Mouse (Mus musculus) limb, embryonic 11.5 days (tissue): ENCODE measurements at regions not wholly inside any gene's neighbourhood (a gene's known extent, or its start where the extent isn't known, plus 50 kb on each side); places are given as distances from the start of the nearest gene placed in this dataset.

Experiments used
- ATAC-seq: fragments of 200-750 bp; cut with Nextera tagmentation; 2 replicates; pipeline ENCODE4 v1.8.0; 2017; ENCODE audit warnings: low read depth; ENCODE audit not compliant: insufficient number of reproducible peaks, low FRiP score, low TSS enrichment
- DNase-seq: peaks from one replicate; pipeline ENCODE4 v3.0.0-alpha.2; 2015; ENCODE audit warnings: low spot score
- H3K27ac ChIP-seq: fragments of 300-500 bp; sonication (generic); replicated peaks from 2 replicates; pipeline ENCODE4 v1.5.1; 2014; ENCODE audit warnings: low read depth, mild to moderate bottlenecking, low read length
- H3K27me3 ChIP-seq: fragments of 300-500 bp; sonication (generic); 2 replicates; pipeline ENCODE4 v1.6.1; 2014; ENCODE audit warnings: mild to moderate bottlenecking, low read length, mixed read lengths; ENCODE audit not compliant: control insufficient read depth, insufficient read depth
- H3K36me3 ChIP-seq: fragments of 300-500 bp; sonication (generic); 2 replicates; pipeline ENCODE4 v1.6.1; 2014; ENCODE audit warnings: mild to moderate bottlenecking, low read length, moderate library complexity, mixed read lengths; ENCODE audit not compliant: control insufficient read depth, insufficient read depth
- H3K4me1 ChIP-seq: fragments of 300-500 bp; sonication (generic); 2 replicates; pipeline ENCODE4 v1.6.1; 2014; ENCODE audit warnings: low read length, mixed read lengths; ENCODE audit not compliant: control insufficient read depth, insufficient read depth
- H3K4me2 ChIP-seq: fragments of 300-500 bp; sonication (generic); 2 replicates; pipeline ENCODE4 v1.6.1; 2014; ENCODE audit warnings: low read depth, mild to moderate bottlenecking, moderate library complexity; ENCODE audit not compliant: severe bottlenecking
- H3K4me3 ChIP-seq: fragments of 300-500 bp; sonication (generic); 2 replicates; pipeline ENCODE4 v1.5.1; 2014; ENCODE audit warnings: low read depth, low read length
- H3K9ac ChIP-seq: fragments of 300-500 bp; sonication (generic); 2 replicates; pipeline ENCODE4 v1.6.1; 2014; ENCODE audit warnings: mild to moderate bottlenecking, low read length
- H3K9me3 ChIP-seq: fragments of 300-500 bp; sonication (generic); 2 replicates; pipeline ENCODE4 v1.6.1; 2016; ENCODE audit warnings: low read length; ENCODE audit not compliant: control insufficient read depth
- whole genome bisulfite sequencing: fragments of 180-500 bp; shearing (Covaris S2); extraction: QIAGEN DNeasy Blood & Tissue Kit; methylation state at CpG from one replicate; pipeline ENCODE4 v1.1.7; 2014; 5-methylcytosine and 5-hydroxymethylcytosine counted together

- no peak for ATAC-seq
- WGBS = 82% methylated on average over 2 of the region's 2 CpGs
- Histone ChIP-seq H3K27ac (no peak overlapping the region), H3K9me3 (no peaks in the 10 kb centered on the region), H3K4me3 (no peak overlapping the region), H3K4me1 (no peaks in the 10 kb centered on the region), H3K27me3 (no peaks in the 10 kb centered on the region), H3K4me2 (no peak overlapping the region), H3K9ac (no peak overlapping the region), H3K36me3 (no peaks in the 10 kb centered on the region)
- no peak for DNase-seq
These were observed 217.1 kb upstream of the Gm6657 start for GRCm38 (mm10) chr12:77976952-77977351.

- H3K27ac ChIP-seq = no peak overlapping the region
- DNase-seq (no peak), ATAC-seq (no peak)
- H3K4me1 ChIP-seq = no peaks in the 10 kb centered on the region
- H3K36me3 ChIP-seq = no peaks in the 10 kb centered on the region
- H3K9ac ChIP-seq = no peak overlapping the region
- no peak overlapping the region for H3K4me2 ChIP-seq
- 85% methylated on average over 8 of the region's 8 CpGs for WGBS
- no peak overlapping the region for H3K4me3 ChIP-seq
- H3K9me3 ChIP-seq = no peaks in the 10 kb centered on the region
- no peaks in the 10 kb centered on the region for H3K27me3 ChIP-seq
These were observed 207.3 kb upstream of the Gm6657 start for GRCm38 (mm10) chr12:77986738-77987137.

- Histone ChIP-seq H3K4me1 (no peaks in the 10 kb centered on the region), H3K36me3 (no peaks in the 10 kb centered on the region), H3K27ac (no peak overlapping the region), H3K4me3 (no peak overlapping the region), H3K4me2 (no peak overlapping the region), H3K9me3 (no peaks in the 10 kb centered on the region), H3K27me3 (no peaks in the 10 kb centered on the region), H3K9ac (no peak overlapping the region)
- ATAC-seq (no peak), DNase-seq (no peak)
- 39% methylated on average over 3 of the region's 3 CpGs for WGBS
These were observed 204.3 kb upstream of the Gm6657 start for GRCm38 (mm10) chr12:77989766-77990165.

GRCm38 (mm10) chr12:77991627-77992026, 202.4 kb upstream of the Gm6657 start:
- no peak overlapping the region for H3K4me3 ChIP-seq
- no peaks in the 10 kb centered on the region for H3K27me3 ChIP-seq
- no peaks in the 10 kb centered on the region for H3K4me1 ChIP-seq
- no peak for ATAC-seq
- no peak overlapping the region for H3K9ac ChIP-seq
- no peak overlapping the region for H3K4me2 ChIP-seq
- H3K27ac ChIP-seq = no peak overlapping the region
- H3K36me3 ChIP-seq = no peaks in the 10 kb centered on the region
- DNase-seq = no peak
- WGBS = 60% methylated on average over 6 of the region's 6 CpGs
- no peaks in the 10 kb centered on the region for H3K9me3 ChIP-seq

- Histone ChIP-seq H3K27ac (no peak overlapping the region), H3K4me2 (no peak overlapping the region), H3K4me1 (no peaks in the 10 kb centered on the region), H3K36me3 (no peaks in the 10 kb centered on the region), H3K4me3 (no peak overlapping the region), H3K9me3 (no peaks in the 10 kb centered on the region), H3K27me3 (no peaks in the 10 kb centered on the region), H3K9ac (no peak overlapping the region)
- ATAC-seq (no peak), DNase-seq (no peak)
- 75% methylated on average over 5 of the region's 5 CpGs for WGBS
These were observed 199.9 kb upstream of the Gm6657 start for GRCm38 (mm10) chr12:77994176-77994575.

- Histone ChIP-seq H3K4me3 (no peak overlapping the region), H3K36me3 (no peaks in the 10 kb centered on the region), H3K4me1 (no peaks in the 10 kb centered on the region), H3K27ac (no peak overlapping the region), H3K27me3 (no peaks in the 10 kb centered on the region), H3K9me3 (no peaks in the 10 kb centered on the region), H3K4me2 (no peak overlapping the region), H3K9ac (no peak overlapping the region)
- WGBS = 85% methylated on average over 1 of the region's 1 CpGs
- no peak for ATAC-seq
- no peak for DNase-seq
These were observed 196.1 kb upstream of the Gm6657 start for GRCm38 (mm10) chr12:77997916-77998315.

- no peak overlapping the region for H3K27ac ChIP-seq
- no peak overlapping the region for H3K4me2 ChIP-seq
- no peaks in the 10 kb centered on the region for H3K27me3 ChIP-seq
- no peak overlapping the region for H3K9ac ChIP-seq
- ATAC-seq (no peak), DNase-seq (no peak)
- H3K4me3 ChIP-seq = no peak overlapping the region
- H3K36me3 ChIP-seq = no peaks in the 10 kb centered on the region
- 86% methylated on average over 3 of the region's 3 CpGs for WGBS
- H3K9me3 ChIP-seq = no peaks in the 10 kb centered on the region
- H3K4me1 ChIP-seq = no peaks in the 10 kb centered on the region
These were observed 193.6 kb upstream of the Gm6657 start for GRCm38 (mm10) chr12:78000401-78000800.

GRCm38 (mm10) chr12:78001846-78002245, 192.2 kb upstream of the Gm6657 start:
- Histone ChIP-seq H3K4me2 (no peak overlapping the region), H3K4me1 (no peaks in the 10 kb centered on the region), H3K9ac (no peak overlapping the region), H3K9me3 (no peaks in the 10 kb centered on the region), H3K27me3 (no peaks in the 10 kb centered on the region), H3K27ac (no peak overlapping the region), H3K36me3 (no peaks in the 10 kb centered on the region), H3K4me3 (no peak overlapping the region)
- no peak for ATAC-seq
- DNase-seq = no peak
- 89% methylated on average over 9 of the region's 9 CpGs for WGBS

GRCm38 (mm10) chr12:78033766-78034165, 160.3 kb upstream of the Gm6657 start:
- H3K27ac ChIP-seq = no peak overlapping the region
- no peaks in the 10 kb centered on the region for H3K9me3 ChIP-seq
- no peak overlapping the region for H3K4me3 ChIP-seq
- ATAC-seq (no peak), DNase-seq (no peak)
- no peak overlapping the region for H3K9ac ChIP-seq
- H3K27me3 ChIP-seq = no peaks in the 10 kb centered on the region
- no peaks in the 10 kb centered on the region for H3K36me3 ChIP-seq
- no peak overlapping the region for H3K4me2 ChIP-seq
- H3K4me1 ChIP-seq = no peaks in the 10 kb centered on the region
